Mouse (Mus musculus) gastrocnemius, adult 2 months (tissue): ENCODE measurements around the gene Slc5a3. TPM values are rescaled to one million over a fixed set of nuclear protein-coding genes. Genes with fewer than 3 reads are reported as not detected.

ENCODE experiments used
- DNase-seq: peaks from one replicate; pipeline ENCODE4 v3.0.0; 2022
- H3K27ac ChIP-seq: fragments of 200-600 bp; 2 replicates; pipeline ENCODE4 v1.8.1; 2022; ENCODE audit warnings: mild to moderate bottlenecking
- H3K4me3 ChIP-seq: fragments of 200-600 bp; 2 replicates; pipeline ENCODE4 v1.8.1; 2022; ENCODE audit warnings: mild to moderate bottlenecking, moderate library complexity
- CTCF ChIP-seq: fragments of 200-600 bp; IDR thresholded peaks from 2 replicates; pipeline ENCODE4 v1.8.1; 2022; ENCODE audit warnings: antibody characterized with exemption, mild to moderate bottlenecking, moderate library complexity
- intact Hi-C: fragments of 180-260 bp; cut with DNase I; formaldehyde crosslinking; loops from one replicate; pipeline ENCODE4 v1.15.1; 2025
- long read RNA-seq, 2 experiments: library from polyadenylated mRNA; stranded (forward); transcript quantifications; one replicate each; pipeline ENCODE4 v2.0.0; 2021
- total RNA-seq, 2 experiments: library from RNA; stranded (reverse); gene quantifications; 2 replicates each; pipeline ENCODE4 v1.2.3; 2021

Slc5a3 gene
- total RNA-seq, result 1 to 10 TPM; 2.3 to 7.8 TPM
- long read RNA-seq, experiment 1, result 0 reads
- long read RNA-seq, experiment 2, partial matches to known transcripts, result 0 of 1 reads
- long read RNA-seq, experiment 2, other reads (novel, unspliced or antisense), result 1 of 1 reads

GRCm38 (mm10) chr16:92057852-92058643, at the start of gene Slc5a3, which contains the start of the genes Mrps6 and Gm49711:
Gene Slc5a3 (plus strand): TSS chr16:92058322.
Gene Mrps6 (plus strand): TSS chr16:92058270.
Gene Gm49711 (plus strand): TSS chr16:92058316.
- peak; percentile 91 for DNase-seq
- H3K27ac ChIP-seq, result peak within 1 kb of the TSS; percentile 96
- peak within 1 kb of the TSS; percentile 98 for H3K4me3 ChIP-seq
- TF ChIP-seq CTCF, result peak; percentile 23; the same call in 1 of the 2 replicates
- intact Hi-C loops, result loop anchor here (5.0 kb wide), 5 partner anchors 44 to 244 kb away; partner anchors contain the start of gene Smim11

GRCm38 (mm10) chr16:92009586-92009985, 48.5 kb upstream of the Slc5a3 start:
- Histone ChIP-seq H3K27ac (no peak overlapping the region), H3K4me3 (no peak overlapping the region)
- TF ChIP-seq CTCF, result no peak
- DNase-seq, result no peak
- intact Hi-C loops, result no loop called here

- H3K4me3 ChIP-seq, result no peak overlapping the region
- no peak overlapping the region for H3K27ac ChIP-seq
- intact Hi-C loops, result no loop called here
- TF ChIP-seq CTCF, result no peak
- DNase-seq, result no peak
Measured at GRCm38 (mm10) chr16:92016792-92017191, 41.3 kb upstream of the Slc5a3 start.

GRCm38 (mm10) chr16:92019141-92020118, 38.7 kb upstream of the Slc5a3 start:
- intact Hi-C loops, result no loop called here
- DNase-seq, result peak; percentile 37
- Histone ChIP-seq H3K27ac (peak overlapping the region; percentile 72), H3K4me3 (peak overlapping the region; percentile 70)
- TF ChIP-seq CTCF, result no peak

- intact Hi-C loops, result no loop called here
- Histone ChIP-seq H3K4me3 (no peak overlapping the region), H3K27ac (no peak overlapping the region)
- no peak for TF ChIP-seq CTCF
- DNase-seq, result no peak
Measured at GRCm38 (mm10) chr16:92021656-92022400, 36.3 kb upstream of the Slc5a3 start.

- no peak overlapping the region for H3K27ac ChIP-seq
- TF ChIP-seq CTCF, result no peak
- no peak overlapping the region for H3K4me3 ChIP-seq
- DNase-seq, result no peak
- intact Hi-C loops, result no loop called here
Measured at GRCm38 (mm10) chr16:92022494-92023283, 35.4 kb upstream of the Slc5a3 start.

GRCm38 (mm10) chr16:92033286-92033685, 24.8 kb upstream of the Slc5a3 start:
- no peak for TF ChIP-seq CTCF
- Histone ChIP-seq H3K27ac (no peak overlapping the region), H3K4me3 (no peak overlapping the region)
- intact Hi-C loops, result no loop called here
- no peak for DNase-seq

GRCm38 (mm10) chr16:92034676-92035075, 23.4 kb upstream of the Slc5a3 start:
- DNase-seq, result no peak
- TF ChIP-seq CTCF, result no peak
- no peak overlapping the region for H3K4me3 ChIP-seq
- intact Hi-C loops, result no loop called here
- H3K27ac ChIP-seq, result no peak overlapping the region

GRCm38 (mm10) chr16:92036701-92037100, 21.4 kb upstream of the Slc5a3 start:
- H3K4me3 ChIP-seq, result no peak overlapping the region
- intact Hi-C loops, result no loop called here
- DNase-seq, result no peak
- TF ChIP-seq CTCF, result no peak
- H3K27ac ChIP-seq, result no peak overlapping the region

- no peak overlapping the region for H3K27ac ChIP-seq
Measured at GRCm38 (mm10) chr16:92037891-92038607, 20.1 kb upstream of the Slc5a3 start.

GRCm38 (mm10) chr16:92039421-92039820, 18.7 kb upstream of the Slc5a3 start:
- Histone ChIP-seq H3K27ac (no peak overlapping the region), H3K4me3 (no peak overlapping the region)
- intact Hi-C loops, result no loop called here
- no peak for TF ChIP-seq CTCF
- DNase-seq, result no peak

More at GRCm38 (mm10) chr16:92037891-92038607, 20.1 kb upstream of the Slc5a3 start:
- no peak for DNase-seq
- no peak for TF ChIP-seq CTCF
- intact Hi-C loops, result no loop called here
- no peak overlapping the region for H3K4me3 ChIP-seq
